Comparison of ENCODE assay signal across 8 mouse cellular contexts in genomic region chr2:165512870-165513600, GRCm38 (mm10). TPM values are rescaled to one million over a fixed set of nuclear protein-coding genes. Genes with fewer than 3 reads are reported as not detected.
DNase-seq lines count a peak whose midpoint lies in the region; ATAC-seq and TF ChIP-seq lines count a peak whose summit lies in the region.

No protein-coding gene starts in this region.

- ATAC-seq in forebrain, postnatal 0 days: peak; percentile 38
- ATAC-seq in forebrain, embryonic 11.5 days (replicated peaks; ENCODE audit: low FRiP score): no peak
- ATAC-seq in hindbrain, embryonic 13.5 days (ENCODE audit: low FRiP score): 0 out of 2 replicates have a peak, but pooled peaks have one; percentile 43
- ATAC-seq in lung, postnatal 0 days: peak; percentile 88

- H3K27me3 ChIP-seq in forebrain, postnatal 0 days (ENCODE audit: insufficient read depth, low read length): no peaks in the 10 kb centered on the region
- no peaks in the 10 kb centered on the region for H3K27me3 ChIP-seq in forebrain, embryonic 11.5 days (ENCODE audit: control insufficient read depth, insufficient read depth, low read length)
- H3K27me3 ChIP-seq in hindbrain, embryonic 13.5 days: 0 out of 2 replicates have a peak, but pooled peaks cover 3% of the 10 kb centered on the region
- no peaks in the 10 kb centered on the region for H3K27me3 ChIP-seq in lung, postnatal 0 days (replicated peaks; ENCODE audit: insufficient read depth, low read length)

- no peak for DNase-seq in forebrain, postnatal 0 days
- DNase-seq in forebrain, embryonic 11.5 days (ENCODE audit: low spot score): no peak
- DNase-seq in R1 (ENCODE audit: low read depth, low spot score): peak; percentile 27
- DNase-seq in lung, postnatal 0 days (ENCODE audit: low spot score): peak; percentile 79
- DNase-seq in natural killer cell, adult 2 months (ENCODE audit: low spot score in 2 of 2): no peak
- no peak for DNase-seq in thymus, postnatal 0 days (ENCODE audit: low spot score)
- DNase-seq in B cell, adult 2 months: no peak

- H3K4me1 ChIP-seq in forebrain, postnatal 0 days (ENCODE audit: insufficient read depth): no peaks in the 10 kb centered on the region
- H3K4me1 ChIP-seq in forebrain, embryonic 11.5 days (replicated peaks; ENCODE audit: control insufficient read depth, insufficient read depth, low read length): peaks cover 4% of the 10 kb centered on the region; the same call in 1 of the 2 replicates
- peaks cover 32% of the 10 kb centered on the region for H3K4me1 ChIP-seq in hindbrain, embryonic 13.5 days (replicated peaks)
- 0 out of 2 replicates have a peak, but pooled peaks cover 3% of the 10 kb centered on the region for H3K4me1 ChIP-seq in lung, postnatal 0 days (ENCODE audit: insufficient read depth, low read depth, low read length)

- no peak overlapping the region for H3K4me2 ChIP-seq in forebrain, postnatal 0 days (ENCODE audit: low read depth)
- H3K4me2 ChIP-seq in forebrain, embryonic 11.5 days (ENCODE audit: low read depth, low read length, severe bottlenecking): no peak overlapping the region
- no peak overlapping the region for H3K4me2 ChIP-seq in hindbrain, embryonic 13.5 days
- no peak overlapping the region for H3K4me2 ChIP-seq in lung, postnatal 0 days (replicated peaks; ENCODE audit: low read depth, low read length)

- peak; percentile 41 for TF ChIP-seq EP300 in lung, postnatal 0 days (IDR thresholded peaks at IDR 0.05)

- TF ChIP-seq CTCF in forebrain, postnatal 0 days (IDR thresholded peaks at IDR 0.05; ENCODE audit: low read depth): no peak
- no peak for TF ChIP-seq CTCF in lung, postnatal 0 days (IDR thresholded peaks at IDR 0.05)

- no peak overlapping the region for H3K9ac ChIP-seq in forebrain, postnatal 0 days
- H3K9ac ChIP-seq in forebrain, embryonic 11.5 days (ENCODE audit: low read length): no peak overlapping the region
- no peak overlapping the region for H3K9ac ChIP-seq in hindbrain, embryonic 13.5 days
- no peak overlapping the region for H3K9ac ChIP-seq in lung, postnatal 0 days (replicated peaks; ENCODE audit: low read depth)

- H3K36me3 ChIP-seq in forebrain, postnatal 0 days (ENCODE audit: insufficient read depth): no peaks in the 10 kb centered on the region
- H3K36me3 ChIP-seq in forebrain, embryonic 11.5 days (ENCODE audit: control insufficient read depth, insufficient read depth, low read length): no peaks in the 10 kb centered on the region
- no peaks in the 10 kb centered on the region for H3K36me3 ChIP-seq in hindbrain, embryonic 13.5 days
- H3K36me3 ChIP-seq in lung, postnatal 0 days (ENCODE audit: insufficient read depth, low read length): no peaks in the 10 kb centered on the region

- H3K9me3 ChIP-seq in forebrain, postnatal 0 days (ENCODE audit: low read length): no peaks in the 10 kb centered on the region
- no peaks in the 10 kb centered on the region for H3K9me3 ChIP-seq in forebrain, embryonic 11.5 days (ENCODE audit: control insufficient read depth, low read length)
- H3K9me3 ChIP-seq in hindbrain, embryonic 13.5 days: no peaks in the 10 kb centered on the region
- no peaks in the 10 kb centered on the region for H3K9me3 ChIP-seq in lung, postnatal 0 days (ENCODE audit: low read length)

- 27% methylated on average over 11 of the region's 11 CpGs for whole genome bisulfite sequencing in forebrain, postnatal 0 days
- WGBS in forebrain, embryonic 11.5 days: 52% methylated on average over 11 of the region's 11 CpGs
- WGBS in hindbrain, embryonic 13.5 days: 25% methylated on average over 11 of the region's 11 CpGs
- 19% methylated on average over 11 of the region's 11 CpGs for WGBS in lung, postnatal 0 days

- no peak overlapping the region for H3K4me3 ChIP-seq in forebrain, postnatal 0 days (ENCODE audit: low read depth, low read length)
- no peak overlapping the region for H3K4me3 ChIP-seq in forebrain, embryonic 11.5 days (ENCODE audit: low read depth, low read length)
- no peak overlapping the region for H3K4me3 ChIP-seq in hindbrain, embryonic 13.5 days
- no peak overlapping the region for H3K4me3 ChIP-seq in lung, postnatal 0 days (ENCODE audit: low read depth, low read length)

- no peak overlapping the region for H3K27ac ChIP-seq in forebrain, postnatal 0 days (ENCODE audit: low read depth, low read length)
- no peak overlapping the region for H3K27ac ChIP-seq in forebrain, embryonic 11.5 days (ENCODE audit: low read depth, low read length)
- peak overlapping the region; percentile 58; the same call in 1 of the 2 replicates for H3K27ac ChIP-seq in hindbrain, embryonic 13.5 days
- 0 out of 2 replicates have a peak overlapping the region, but pooled peaks have one; percentile 51 for H3K27ac ChIP-seq in lung, postnatal 0 days (ENCODE audit: low read length)

RNA-seq across cellular contexts. Expression of gene Slc2a10, which starts 9.4 kb away (rescaled TPM):
- 0.62 and 2.1 TPM in 2 replicates for total RNA-seq in forebrain, postnatal 0 days (2014; rRNA removed)
- 0.84 and 2.1 TPM in 2 replicates for polyA plus RNA-seq in forebrain, postnatal 0 days (2015; fragmentation: Nextera tagmentation; extraction: Ambion mirVana)
- 4.2 TPM in 2 replicates for polyA plus RNA-seq in forebrain, embryonic 11.5 days (2014; fragmentation: Nextera tagmentation; extraction: Ambion mirVana)
- 2.8 and 3.1 TPM in 2 replicates for polyA plus RNA-seq in hindbrain, embryonic 13.5 days (2015; fragmentation: Nextera tagmentation; extraction: Ambion mirVana)
- polyA plus RNA-seq in lung, postnatal 0 days (2015; fragmentation: Nextera tagmentation; extraction: Ambion mirVana): 6.7 and 6.9 TPM in 2 replicates
- 0.38 and 0.50 TPM in 2 replicates for polyA plus RNA-seq in thymus, postnatal 0 days (2015; fragmentation: Nextera tagmentation; extraction: Ambion mirVana)

RNA-seq across cellular contexts. Expression of gene Trp53rka, which starts 19.9 kb away (rescaled TPM):
- total RNA-seq in forebrain, postnatal 0 days (2014; rRNA removed): 44.0 and 54.6 TPM in 2 replicates
- 31.8 and 36.8 TPM in 2 replicates for polyA plus RNA-seq in forebrain, postnatal 0 days (2015; fragmentation: Nextera tagmentation; extraction: Ambion mirVana)
- 53.1 and 58.9 TPM in 2 replicates for polyA plus RNA-seq in forebrain, embryonic 11.5 days (2014; fragmentation: Nextera tagmentation; extraction: Ambion mirVana)
- 43.0 and 45.4 TPM in 2 replicates for polyA plus RNA-seq in hindbrain, embryonic 13.5 days (2015; fragmentation: Nextera tagmentation; extraction: Ambion mirVana)
- 21.5 and 22.5 TPM in 2 replicates for polyA plus RNA-seq in lung, postnatal 0 days (2015; fragmentation: Nextera tagmentation; extraction: Ambion mirVana)
- 27.3 and 27.4 TPM in 2 replicates for polyA plus RNA-seq in thymus, postnatal 0 days (2015; fragmentation: Nextera tagmentation; extraction: Ambion mirVana)

RNA-seq across cellular contexts. Expression of gene Slc13a3, which starts 40.0 kb away (rescaled TPM):
- total RNA-seq in forebrain, postnatal 0 days (2014; rRNA removed): 12.7 and 24.3 TPM in 2 replicates
- polyA plus RNA-seq in forebrain, postnatal 0 days (2015; fragmentation: Nextera tagmentation; extraction: Ambion mirVana): 14.4 and 18.0 TPM in 2 replicates
- polyA plus RNA-seq in forebrain, embryonic 11.5 days (2014; fragmentation: Nextera tagmentation; extraction: Ambion mirVana): 1.9 and 2.5 TPM in 2 replicates
- polyA plus RNA-seq in hindbrain, embryonic 13.5 days (2015; fragmentation: Nextera tagmentation; extraction: Ambion mirVana): 2.2 and 2.6 TPM in 2 replicates
- polyA plus RNA-seq in lung, postnatal 0 days (2015; fragmentation: Nextera tagmentation; extraction: Ambion mirVana): 0.65 and 0.90 TPM in 2 replicates
- polyA plus RNA-seq in thymus, postnatal 0 days (2015; fragmentation: Nextera tagmentation; extraction: Ambion mirVana): 0.41 and 0.53 TPM in 2 replicates

Comparison
In these comparisons a context has a peak if more than half of its experiments do, and no peak if none do; other contexts are left out.
1. DNase-seq: peak in R1 (single experiment) and lung, postnatal 0 days (single experiment); none in forebrain, postnatal 0 days (single experiment), forebrain, embryonic 11.5 days (single experiment), natural killer cell, adult 2 months (0 of 2), thymus, postnatal 0 days (single experiment) and B cell, adult 2 months (0 of 2).
2. H3K27ac ChIP-seq: peak in hindbrain, embryonic 13.5 days (single experiment) and lung, postnatal 0 days (single experiment); none in forebrain, postnatal 0 days (single experiment) and forebrain, embryonic 11.5 days (single experiment).